Mouse (Mus musculus): ENCODE data around the gene Hmgcl. TPM values are rescaled to one million over a fixed set of nuclear protein-coding genes. Genes with fewer than 3 reads are reported as not detected.

Gene Hmgcl
- polyA plus RNA-seq, 1 experiment = 76.6 TPM

DNA sequence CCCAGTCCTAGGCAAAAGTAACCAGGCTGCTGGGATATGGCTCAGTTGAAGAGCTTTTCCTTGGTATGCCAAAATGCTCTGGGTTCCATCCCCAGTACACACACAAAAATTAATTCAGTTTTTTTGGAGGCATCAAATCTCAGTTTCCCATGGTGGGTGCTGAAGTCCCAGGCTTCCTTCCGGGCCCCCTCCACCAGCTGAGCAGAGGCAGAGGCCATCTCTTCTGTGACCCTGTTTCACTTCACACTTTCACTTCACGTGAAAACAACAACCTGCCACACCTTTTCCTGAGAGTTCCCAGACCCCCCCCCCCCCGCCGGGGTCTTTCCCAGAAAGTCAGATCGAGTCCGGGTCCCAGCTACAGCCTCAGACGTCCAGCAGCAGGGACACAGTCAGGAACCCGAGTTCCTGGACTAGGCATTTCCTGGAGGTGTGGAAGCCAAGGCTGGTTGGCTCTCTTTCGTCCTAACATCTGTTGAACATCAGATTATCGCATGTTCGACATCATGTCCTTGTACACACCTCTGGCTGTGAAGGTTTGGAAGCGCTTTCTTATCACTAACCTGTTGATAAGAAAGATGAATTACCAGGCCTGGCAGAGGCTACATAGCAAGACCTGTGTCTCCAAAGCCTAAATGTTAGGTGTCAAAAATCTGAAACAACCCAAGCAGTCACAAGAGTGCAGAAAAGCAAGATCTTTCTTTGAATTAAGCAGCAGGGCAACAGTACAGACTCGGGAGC is 36.8 kb upstream of the Hmgcl start:
- H3K27me3 ChIP-seq (ENCODE audit: control insufficient read depth, insufficient read depth, low read length) = no peaks in the 10 kb centered on the region
- TF ChIP-seq POLR2A (IDR thresholded peaks at IDR 0.05; ENCODE audit: low read depth, low read length) (no peak), CTCF (IDR thresholded peaks at IDR 0.05; ENCODE audit: extremely low read depth, insufficient read length, insufficient replicate concordance, low read depth, low read length) (no peak)
- H3K4me1 ChIP-seq (ENCODE audit: control insufficient read depth, insufficient read depth, insufficient read length, low read length) = peaks cover 5% of the 10 kb centered on the region
- no peaks in the 10 kb centered on the region for H3K36me3 ChIP-seq (ENCODE audit: control insufficient read depth, insufficient read depth, low read length)
- WGBS = 17% methylated on average over 13 of the region's 13 CpGs
- H3K27ac ChIP-seq (ENCODE audit: insufficient read depth, low read depth, low read length) = peak overlapping the region; percentile 5; the same call in 1 of the 2 replicates
- no peak overlapping the region for H3K4me3 ChIP-seq (ENCODE audit: low read depth, low read length)

GRCm38 (mm10) chr4:135911531-135911930 is 34.7 kb upstream of the Hmgcl start:
- Histone ChIP-seq H3K27ac (ENCODE audit: insufficient read depth, low read depth, low read length) (0 out of 2 replicates have a peak overlapping the region, but pooled peaks have one; percentile 7), H3K4me1 (ENCODE audit: control insufficient read depth, insufficient read depth, insufficient read length, low read length) (peaks cover 5% of the 10 kb centered on the region), H3K36me3 (ENCODE audit: control insufficient read depth, insufficient read depth, low read length) (no peaks in the 10 kb centered on the region), H3K27me3 (ENCODE audit: control insufficient read depth, insufficient read depth, low read length) (no peaks in the 10 kb centered on the region), H3K4me3 (ENCODE audit: low read depth, low read length) (no peak overlapping the region)
- TF ChIP-seq POLR2A (IDR thresholded peaks at IDR 0.05; ENCODE audit: low read depth, low read length) (no peak), CTCF (IDR thresholded peaks at IDR 0.05; ENCODE audit: extremely low read depth, insufficient read length, insufficient replicate concordance, low read depth, low read length) (no peak)
- WGBS = 78% methylated on average over 7 of the region's 7 CpGs

- WGBS = 78% methylated on average over 3 of the region's 3 CpGs
- TF ChIP-seq POLR2A (IDR thresholded peaks at IDR 0.05; ENCODE audit: low read depth, low read length) (no peak), CTCF (IDR thresholded peaks at IDR 0.05; ENCODE audit: extremely low read depth, insufficient read length, insufficient replicate concordance, low read depth, low read length) (no peak)
Measured at GRCm38 (mm10) chr4:135912164-135912563, 34.1 kb upstream of the Hmgcl start.

GRCm38 (mm10) chr4:135912835-135913234 is 33.4 kb upstream of the Hmgcl start:
- H3K4me1 ChIP-seq (ENCODE audit: control insufficient read depth, insufficient read depth, insufficient read length, low read length) = peaks cover 6% of the 10 kb centered on the region
- no peak overlapping the region for H3K27ac ChIP-seq (ENCODE audit: insufficient read depth, low read depth, low read length)
- no peaks in the 10 kb centered on the region for H3K36me3 ChIP-seq (ENCODE audit: control insufficient read depth, insufficient read depth, low read length)
- H3K27me3 ChIP-seq (ENCODE audit: control insufficient read depth, insufficient read depth, low read length) = no peaks in the 10 kb centered on the region
- 33% methylated on average over 3 of the region's 3 CpGs for WGBS
- no peak overlapping the region for H3K4me3 ChIP-seq (ENCODE audit: low read depth, low read length)
- TF ChIP-seq POLR2A (IDR thresholded peaks at IDR 0.05; ENCODE audit: low read depth, low read length) (no peak), CTCF (IDR thresholded peaks at IDR 0.05; ENCODE audit: extremely low read depth, insufficient read length, insufficient replicate concordance, low read depth, low read length) (no peak)

More at GRCm38 (mm10) chr4:135912164-135912563, 34.1 kb upstream of the Hmgcl start:
- no peak overlapping the region for H3K4me3 ChIP-seq (ENCODE audit: low read depth, low read length)
- peaks cover 5% of the 10 kb centered on the region for H3K4me1 ChIP-seq (ENCODE audit: control insufficient read depth, insufficient read depth, insufficient read length, low read length)
- H3K36me3 ChIP-seq (ENCODE audit: control insufficient read depth, insufficient read depth, low read length) = no peaks in the 10 kb centered on the region
- H3K27me3 ChIP-seq (ENCODE audit: control insufficient read depth, insufficient read depth, low read length) = no peaks in the 10 kb centered on the region
- no peak overlapping the region for H3K27ac ChIP-seq (ENCODE audit: insufficient read depth, low read depth, low read length)

DNA sequence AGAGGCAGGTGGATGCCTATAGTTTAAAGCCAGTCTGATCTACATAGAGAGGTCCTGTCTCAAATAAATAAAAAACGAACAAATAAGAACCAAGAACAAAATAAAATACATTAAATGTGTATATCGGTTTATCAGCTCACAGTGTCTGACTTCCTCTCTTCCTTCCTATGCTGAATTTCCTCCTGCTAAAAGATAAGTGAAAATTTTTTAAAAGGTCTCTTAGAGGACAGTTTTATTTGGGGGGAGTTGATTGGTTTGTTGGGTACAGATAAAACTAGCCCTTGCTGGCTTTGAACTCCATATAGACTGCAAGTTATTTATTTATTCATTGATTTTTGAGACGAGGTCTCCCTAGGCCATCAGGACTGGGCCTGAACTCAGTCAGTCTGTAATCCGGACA is 32.8 kb upstream of the Hmgcl start:
- TF ChIP-seq POLR2A (IDR thresholded peaks at IDR 0.05; ENCODE audit: low read depth, low read length) = no peak
- no peak for TF ChIP-seq CTCF (IDR thresholded peaks at IDR 0.05; ENCODE audit: extremely low read depth, insufficient read length, insufficient replicate concordance, low read depth, low read length)
- no peaks in the 10 kb centered on the region for H3K36me3 ChIP-seq (ENCODE audit: control insufficient read depth, insufficient read depth, low read length)
- no peak overlapping the region for H3K4me3 ChIP-seq (ENCODE audit: low read depth, low read length)
- WGBS = 74% methylated on average over 4 of the region's 4 CpGs
- H3K4me1 ChIP-seq (ENCODE audit: control insufficient read depth, insufficient read depth, insufficient read length, low read length) = peaks cover 12% of the 10 kb centered on the region
- no peak overlapping the region for H3K27ac ChIP-seq (ENCODE audit: insufficient read depth, low read depth, low read length)
- no peaks in the 10 kb centered on the region for H3K27me3 ChIP-seq (ENCODE audit: control insufficient read depth, insufficient read depth, low read length)

- Histone ChIP-seq H3K4me1 (ENCODE audit: control insufficient read depth, insufficient read depth, insufficient read length, low read length) (peaks cover 12% of the 10 kb centered on the region), H3K27ac (ENCODE audit: insufficient read depth, low read depth, low read length) (peak overlapping the region; percentile 85), H3K36me3 (ENCODE audit: control insufficient read depth, insufficient read depth, low read length) (peaks cover 10% of the 10 kb centered on the region), H3K4me3 (ENCODE audit: low read depth, low read length) (peak overlapping the region; percentile 37), H3K27me3 (ENCODE audit: control insufficient read depth, insufficient read depth, low read length) (no peaks in the 10 kb centered on the region)
- 26% methylated on average over 13 of the region's 13 CpGs for WGBS
- TF ChIP-seq POLR2A (IDR thresholded peaks at IDR 0.05; ENCODE audit: low read depth, low read length) (no peak), CTCF (IDR thresholded peaks at IDR 0.05; ENCODE audit: extremely low read depth, insufficient read length, insufficient replicate concordance, low read depth, low read length) (no peak)
Measured at GRCm38 (mm10) chr4:135918635-135919279, 27.5 kb upstream of the Hmgcl start.

- no peak for TF ChIP-seq POLR2A (IDR thresholded peaks at IDR 0.05; ENCODE audit: low read depth, low read length)
- TF ChIP-seq CTCF (IDR thresholded peaks at IDR 0.05; ENCODE audit: extremely low read depth, insufficient read length, insufficient replicate concordance, low read depth, low read length) = no peak
- 23% methylated on average over 3 of the region's 3 CpGs for WGBS
- Histone ChIP-seq H3K27ac (ENCODE audit: insufficient read depth, low read depth, low read length) (peak overlapping the region; percentile 85), H3K4me3 (ENCODE audit: low read depth, low read length) (peak overlapping the region; percentile 37), H3K27me3 (ENCODE audit: control insufficient read depth, insufficient read depth, low read length) (no peaks in the 10 kb centered on the region), H3K4me1 (ENCODE audit: control insufficient read depth, insufficient read depth, insufficient read length, low read length) (peaks cover 15% of the 10 kb centered on the region), H3K36me3 (ENCODE audit: control insufficient read depth, insufficient read depth, low read length) (peaks cover 13% of the 10 kb centered on the region)
Measured at GRCm38 (mm10) chr4:135919280-135919639, 27.0 kb upstream of the Hmgcl start.
